Mouse (Mus musculus) liver, embryonic 12.5 days (tissue): ENCODE measurements around the gene Ube2d1. TPM values are rescaled to one million over a fixed set of nuclear protein-coding genes. Genes with fewer than 3 reads are reported as not detected.
A peak's percentile ranks its signal among the peaks of the same experiment; 100 is the strongest.

ENCODE experiments used
- ATAC-seq: fragments of 200-750 bp; cut with Nextera tagmentation; 2 replicates; pipeline ENCODE4 v1.8.0; 2017; ENCODE audit warnings: moderate number of reproducible peaks, mild to moderate bottlenecking, moderate library complexity
- H3K27ac ChIP-seq: fragments of 300-500 bp; sonication (generic); 2 replicates; pipeline ENCODE4 v1.5.1; 2016; ENCODE audit warnings: mild to moderate bottlenecking
- H3K27me3 ChIP-seq: fragments of 300-500 bp; sonication (generic); replicated peaks from 2 replicates; pipeline ENCODE4 v1.6.1; 2016; ENCODE audit warnings: mild to moderate bottlenecking, moderate library complexity
- H3K36me3 ChIP-seq: fragments of 300-500 bp; sonication (generic); 2 replicates; pipeline ENCODE4 v1.6.1; 2016; ENCODE audit warnings: mild to moderate bottlenecking, moderate library complexity
- H3K4me1 ChIP-seq: fragments of 300-500 bp; sonication (generic); 2 replicates; pipeline ENCODE4 v1.6.1; 2016
- H3K4me2 ChIP-seq: fragments of 300-500 bp; sonication (generic); 2 replicates; pipeline ENCODE4 v1.6.1; 2016; ENCODE audit warnings: mild to moderate bottlenecking, moderate library complexity
- H3K4me3 ChIP-seq: fragments of 300-500 bp; sonication (generic); 2 replicates; pipeline ENCODE4 v1.5.1; 2016; ENCODE audit warnings: mild to moderate bottlenecking, moderate library complexity
- H3K9ac ChIP-seq: fragments of 300-500 bp; sonication (generic); 2 replicates; pipeline ENCODE4 v1.6.1; 2016; ENCODE audit warnings: mild to moderate bottlenecking, moderate library complexity
- H3K9me3 ChIP-seq: fragments of 300-500 bp; sonication (generic); replicated peaks from 2 replicates; pipeline ENCODE4 v1.6.1; 2016; ENCODE audit warnings: mild to moderate bottlenecking, moderate library complexity
- WGBS: fragments of 180-500 bp; shearing (Covaris S2); methylation state at CpG from one replicate; pipeline ENCODE4 v1.1.7; 2016; ENCODE audit not compliant: insufficient replicate concordance; 5-methylcytosine and 5-hydroxymethylcytosine counted together
- polyA plus RNA-seq: library from polyadenylated mRNA; unstranded; fragments of >200 nt; fragmentation: Nextera tagmentation; extraction: Ambion mirVana; gene quantifications from 2 replicates; pipeline ENCODE4 v1.2.1, GENCODE M21; 2016

Ube2d1 gene
- polyA plus RNA-seq, 1 experiment from 2014 or later: 12.0 TPM

GRCm38 (mm10) chr10:71316056-71316455, 31.0 kb upstream of the Ube2d1 start:
- Histone ChIP-seq H3K4me3 (no peak overlapping the region), H3K9me3 (no peaks in the 10 kb centered on the region), H3K27ac (no peak overlapping the region), H3K9ac (no peak overlapping the region), H3K36me3 (no peaks in the 10 kb centered on the region), H3K4me2 (no peak overlapping the region), H3K27me3 (no peaks in the 10 kb centered on the region), H3K4me1 (no peaks in the 10 kb centered on the region)
- WGBS: 57% methylated on average over 11 of the region's 11 CpGs
- no peak for ATAC-seq

- no peaks in the 10 kb centered on the region for H3K4me1 ChIP-seq
- H3K27ac ChIP-seq: no peak overlapping the region
- no peaks in the 10 kb centered on the region for H3K27me3 ChIP-seq
- H3K4me3 ChIP-seq: no peak overlapping the region
- H3K36me3 ChIP-seq: no peaks in the 10 kb centered on the region
- no peak overlapping the region for H3K9ac ChIP-seq
- H3K9me3 ChIP-seq: no peaks in the 10 kb centered on the region
- 59% methylated on average over 3 of the region's 3 CpGs for WGBS
- no peak for ATAC-seq
- H3K4me2 ChIP-seq: no peak overlapping the region
These were observed 29.5 kb upstream of the Ube2d1 start for GRCm38 (mm10) chr10:71314596-71314995.

GRCm38 (mm10) chr10:71310288-71310687, 25.2 kb upstream of the Ube2d1 start:
- Histone ChIP-seq H3K4me3 (no peak overlapping the region), H3K27me3 (no peaks in the 10 kb centered on the region), H3K9me3 (0 out of 2 replicates have a peak, but pooled peaks cover 4% of the 10 kb centered on the region), H3K4me1 (peaks cover 3% of the 10 kb centered on the region; the same call in 1 of the 2 replicates), H3K9ac (no peak overlapping the region), H3K4me2 (no peak overlapping the region), H3K27ac (no peak overlapping the region), H3K36me3 (no peaks in the 10 kb centered on the region)
- no peak for ATAC-seq
- 44% methylated on average over 3 of the region's 3 CpGs for WGBS

GRCm38 (mm10) chr10:71308199-71308598, 23.1 kb upstream of the Ube2d1 start:
- no peak for ATAC-seq

GRCm38 (mm10) chr10:71306759-71307158, 21.7 kb upstream of the Ube2d1 start:
- H3K9me3 ChIP-seq: 0 out of 2 replicates have a peak, but pooled peaks cover 4% of the 10 kb centered on the region
- H3K4me3 ChIP-seq: no peak overlapping the region
- no peaks in the 10 kb centered on the region for H3K27me3 ChIP-seq
- H3K27ac ChIP-seq: no peak overlapping the region
- peak overlapping the region; percentile 53 for H3K4me2 ChIP-seq
- ATAC-seq: no peak
- H3K9ac ChIP-seq: no peak overlapping the region
- H3K4me1 ChIP-seq: peaks cover 3% of the 10 kb centered on the region; the same call in 1 of the 2 replicates
- WGBS: 55% methylated on average over 6 of the region's 6 CpGs
- no peaks in the 10 kb centered on the region for H3K36me3 ChIP-seq

More at GRCm38 (mm10) chr10:71308199-71308598, 23.1 kb upstream of the Ube2d1 start:
- H3K4me1 ChIP-seq: peaks cover 3% of the 10 kb centered on the region; the same call in 1 of the 2 replicates
- 77% methylated on average over 5 of the region's 5 CpGs for WGBS
- no peaks in the 10 kb centered on the region for H3K27me3 ChIP-seq
- no peak overlapping the region for H3K4me3 ChIP-seq
- H3K9me3 ChIP-seq: 0 out of 2 replicates have a peak, but pooled peaks cover 4% of the 10 kb centered on the region
- H3K9ac ChIP-seq: no peak overlapping the region
- H3K4me2 ChIP-seq: no peak overlapping the region
- H3K27ac ChIP-seq: no peak overlapping the region
- no peaks in the 10 kb centered on the region for H3K36me3 ChIP-seq

- Histone ChIP-seq H3K9ac (no peak overlapping the region), H3K4me3 (peak overlapping the region; percentile 27), H3K27ac (no peak overlapping the region), H3K27me3 (no peaks in the 10 kb centered on the region), H3K36me3 (no peaks in the 10 kb centered on the region), H3K4me1 (peaks cover 3% of the 10 kb centered on the region; the same call in 1 of the 2 replicates), H3K9me3 (0 out of 2 replicates have a peak, but pooled peaks cover 4% of the 10 kb centered on the region), H3K4me2 (peak overlapping the region; percentile 53)
- WGBS: 11% methylated on average over 6 of the region's 6 CpGs
- no peak for ATAC-seq
These were observed 21.1 kb upstream of the Ube2d1 start for GRCm38 (mm10) chr10:71306190-71306589.

- Histone ChIP-seq H3K27me3 (0 out of 2 replicates have a peak, but pooled peaks cover 4% of the 10 kb centered on the region), H3K9ac (no peak overlapping the region), H3K4me2 (peak overlapping the region; percentile 24; the same call in 1 of the 2 replicates), H3K4me1 (peaks cover 3% of the 10 kb centered on the region; the same call in 1 of the 2 replicates), H3K4me3 (no peak overlapping the region), H3K9me3 (no peaks in the 10 kb centered on the region), H3K36me3 (no peaks in the 10 kb centered on the region), H3K27ac (no peak overlapping the region)
- 30% methylated on average over 5 of the region's 5 CpGs for WGBS
- no peak for ATAC-seq
These were observed 17.4 kb upstream of the Ube2d1 start for GRCm38 (mm10) chr10:71302490-71302889.

- H3K36me3 ChIP-seq: no peaks in the 10 kb centered on the region
- H3K4me3 ChIP-seq: no peak overlapping the region
- ATAC-seq: no peak
- H3K9ac ChIP-seq: no peak overlapping the region
- no peaks in the 10 kb centered on the region for H3K4me1 ChIP-seq
- H3K27me3 ChIP-seq: 0 out of 2 replicates have a peak, but pooled peaks cover 4% of the 10 kb centered on the region
- H3K4me2 ChIP-seq: no peak overlapping the region
- no peak overlapping the region for H3K27ac ChIP-seq
- 59% methylated on average over 16 of the region's 16 CpGs for WGBS
- no peaks in the 10 kb centered on the region for H3K9me3 ChIP-seq
These were observed 15.1 kb upstream of the Ube2d1 start for GRCm38 (mm10) chr10:71300161-71300560.

- Histone ChIP-seq H3K27me3 (no peaks in the 10 kb centered on the region; the same call in 1 of the 2 replicates), H3K4me2 (no peak overlapping the region), H3K36me3 (no peaks in the 10 kb centered on the region), H3K4me1 (peaks cover 6% of the 10 kb centered on the region), H3K9me3 (no peaks in the 10 kb centered on the region), H3K4me3 (no peak overlapping the region), H3K9ac (no peak overlapping the region), H3K27ac (no peak overlapping the region)
- ATAC-seq: no peak
- WGBS: 58% methylated on average over 4 of the region's 4 CpGs
These were observed 8.2 kb upstream of the Ube2d1 start for GRCm38 (mm10) chr10:71293245-71293644.

- no peak overlapping the region for H3K4me3 ChIP-seq
- H3K9me3 ChIP-seq: no peaks in the 10 kb centered on the region
- no peaks in the 10 kb centered on the region; the same call in 1 of the 2 replicates for H3K27me3 ChIP-seq
- no peak overlapping the region for H3K27ac ChIP-seq
- H3K36me3 ChIP-seq: no peaks in the 10 kb centered on the region
- no peak overlapping the region for H3K9ac ChIP-seq
- peaks cover 6% of the 10 kb centered on the region for H3K4me1 ChIP-seq
- 28% methylated on average over 4 of the region's 11 CpGs for WGBS
- peak overlapping the region; percentile 42 for H3K4me2 ChIP-seq
- ATAC-seq: peak; percentile 42; the same call in 1 of the 2 replicates
These were observed 7.2 kb upstream of the Ube2d1 start for GRCm38 (mm10) chr10:71292254-71292653.

GRCm38 (mm10) chr10:71291801-71292200, 6.7 kb upstream of the Ube2d1 start:
- Histone ChIP-seq H3K4me1 (peaks cover 6% of the 10 kb centered on the region), H3K9ac (no peak overlapping the region), H3K4me2 (peak overlapping the region; percentile 42), H3K36me3 (no peaks in the 10 kb centered on the region), H3K9me3 (no peaks in the 10 kb centered on the region), H3K4me3 (no peak overlapping the region), H3K27ac (no peak overlapping the region), H3K27me3 (no peaks in the 10 kb centered on the region; the same call in 1 of the 2 replicates)
- 5% methylated on average over 4 of the region's 4 CpGs for WGBS
- ATAC-seq: peak; percentile 27; the same call in 1 of the 2 replicates

- WGBS: 15% methylated on average over 3 of the region's 3 CpGs
- Histone ChIP-seq H3K36me3 (no peaks in the 10 kb centered on the region), H3K4me3 (no peak overlapping the region), H3K27ac (no peak overlapping the region), H3K4me1 (peaks cover 6% of the 10 kb centered on the region), H3K27me3 (peaks cover 1% of the 10 kb centered on the region), H3K9me3 (no peaks in the 10 kb centered on the region), H3K9ac (no peak overlapping the region), H3K4me2 (no peak overlapping the region)
- ATAC-seq: peak; percentile 54
These were observed 6.2 kb upstream of the Ube2d1 start for GRCm38 (mm10) chr10:71291179-71291661.
